Mouse (Mus musculus): Measurements from ENCODE around the gene Faap24. TPM values are rescaled to one million over a fixed set of nuclear protein-coding genes. Genes with fewer than 3 reads are reported as not detected.

The Faap24 gene
- 26.2 and 26.9 TPM in 2 replicates for polyA plus RNA-seq (2014; fragmentation: Nextera tagmentation; extraction: Ambion mirVana)

GRCm38 (mm10) chr7:35396542-35397168 is at the start of gene Faap24, which contains the start of gene Cep89:
TSS of gene Faap24 (minus strand) at chr7:35396836.
TSS of gene Cep89 (plus strand) at chr7:35397035.
- peak within 1 kb of the TSS; percentile 84 for H3K4me2 ChIP-seq
- H3K27ac ChIP-seq (ENCODE audit: low read depth, low read length), result no peak within 1 kb of the TSS
- peaks cover 13% of the 10 kb centered on the region for H3K36me3 ChIP-seq (ENCODE audit: control insufficient read depth, insufficient read depth, low read length)
- peaks cover 16% of the 10 kb centered on the region for H3K4me1 ChIP-seq (ENCODE audit: control insufficient read depth, insufficient read depth, low read length)
- peak within 1 kb of the TSS; percentile 74 for H3K4me3 ChIP-seq (ENCODE audit: low read depth, low read length)
- under 1% methylated on average over 28 of the region's 28 CpGs for WGBS
- DNase-seq (ENCODE audit: low spot score, missing footprints), result peak; percentile 100
- H3K27me3 ChIP-seq (ENCODE audit: control insufficient read depth, insufficient read depth, low read length), result no peaks in the 10 kb centered on the region
- ATAC-seq (ENCODE audit: low FRiP score), result peak; percentile 99
- peak within 1 kb of the TSS; percentile 67 for H3K9ac ChIP-seq (ENCODE audit: low read length)
- no peaks in the 10 kb centered on the region for H3K9me3 ChIP-seq (ENCODE audit: control insufficient read depth, low read length)

- H3K9me3 ChIP-seq (ENCODE audit: control insufficient read depth, low read length), result no peaks in the 10 kb centered on the region
- no peak overlapping the region for H3K4me3 ChIP-seq (ENCODE audit: low read depth, low read length)
- 81% methylated on average over 9 of the region's 9 CpGs for WGBS
- no peak overlapping the region for H3K9ac ChIP-seq (ENCODE audit: low read length)
- H3K27me3 ChIP-seq (ENCODE audit: control insufficient read depth, insufficient read depth, low read length), result no peaks in the 10 kb centered on the region
- no peak overlapping the region for H3K27ac ChIP-seq (ENCODE audit: low read depth, low read length)
- H3K4me1 ChIP-seq (ENCODE audit: control insufficient read depth, insufficient read depth, low read length), result no peaks in the 10 kb centered on the region
- peaks cover 28% of the 10 kb centered on the region for H3K36me3 ChIP-seq (ENCODE audit: control insufficient read depth, insufficient read depth, low read length)
- H3K4me2 ChIP-seq, result no peak overlapping the region
- ATAC-seq (ENCODE audit: low FRiP score) (no peak), DNase-seq (ENCODE audit: low spot score, missing footprints) (peak; percentile 2)
Measured at GRCm38 (mm10) chr7:35435266-35435665, 38.6 kb upstream of the Faap24 start.

GRCm38 (mm10) chr7:35428146-35428545 is 31.5 kb upstream of the Faap24 start:
- H3K9ac ChIP-seq (ENCODE audit: low read length), result no peak overlapping the region
- no peak overlapping the region for H3K27ac ChIP-seq (ENCODE audit: low read depth, low read length)
- no peak overlapping the region for H3K4me2 ChIP-seq
- no peaks in the 10 kb centered on the region for H3K27me3 ChIP-seq (ENCODE audit: control insufficient read depth, insufficient read depth, low read length)
- H3K4me3 ChIP-seq (ENCODE audit: low read depth, low read length), result no peak overlapping the region
- H3K9me3 ChIP-seq (ENCODE audit: control insufficient read depth, low read length), result no peaks in the 10 kb centered on the region
- ATAC-seq (ENCODE audit: low FRiP score) (no peak), DNase-seq (ENCODE audit: low spot score, missing footprints) (peak; percentile 17)
- WGBS, result 89% methylated on average over 10 of the region's 10 CpGs
- peaks cover 25% of the 10 kb centered on the region for H3K36me3 ChIP-seq (ENCODE audit: control insufficient read depth, insufficient read depth, low read length)
- no peaks in the 10 kb centered on the region for H3K4me1 ChIP-seq (ENCODE audit: control insufficient read depth, insufficient read depth, low read length)

- H3K4me3 ChIP-seq (ENCODE audit: low read depth, low read length), result no peak overlapping the region
- no peaks in the 10 kb centered on the region for H3K4me1 ChIP-seq (ENCODE audit: control insufficient read depth, insufficient read depth, low read length)
- peaks cover 20% of the 10 kb centered on the region for H3K36me3 ChIP-seq (ENCODE audit: control insufficient read depth, insufficient read depth, low read length)
- no peaks in the 10 kb centered on the region for H3K27me3 ChIP-seq (ENCODE audit: control insufficient read depth, insufficient read depth, low read length)
- H3K9ac ChIP-seq (ENCODE audit: low read length), result no peak overlapping the region
- 95% methylated on average over 10 of the region's 10 CpGs for WGBS
- no peak overlapping the region for H3K4me2 ChIP-seq
- no peak for ATAC-seq (ENCODE audit: low FRiP score)
- H3K9me3 ChIP-seq (ENCODE audit: control insufficient read depth, low read length), result no peaks in the 10 kb centered on the region
- H3K27ac ChIP-seq (ENCODE audit: low read depth, low read length), result no peak overlapping the region
- peak; percentile 69 for DNase-seq (ENCODE audit: low spot score, missing footprints)
Measured at GRCm38 (mm10) chr7:35423071-35423470, 26.4 kb upstream of the Faap24 start.

GRCm38 (mm10) chr7:35416654-35416948 is 20.0 kb upstream of the Faap24 start:
- Histone ChIP-seq H3K4me1 (ENCODE audit: control insufficient read depth, insufficient read depth, low read length) (no peaks in the 10 kb centered on the region), H3K9me3 (ENCODE audit: control insufficient read depth, low read length) (no peaks in the 10 kb centered on the region), H3K9ac (ENCODE audit: low read length) (no peak overlapping the region), H3K4me3 (ENCODE audit: low read depth, low read length) (no peak overlapping the region), H3K4me2 (no peak overlapping the region), H3K36me3 (ENCODE audit: control insufficient read depth, insufficient read depth, low read length) (peaks cover 8% of the 10 kb centered on the region), H3K27ac (ENCODE audit: low read depth, low read length) (no peak overlapping the region), H3K27me3 (ENCODE audit: control insufficient read depth, insufficient read depth, low read length) (no peaks in the 10 kb centered on the region)
- ATAC-seq (ENCODE audit: low FRiP score) (no peak), DNase-seq (ENCODE audit: low spot score, missing footprints) (peak; percentile 59)
- WGBS, result 84% methylated on average over 5 of the region's 5 CpGs

- WGBS, result 85% methylated on average over 9 of the region's 9 CpGs
Measured at GRCm38 (mm10) chr7:35415801-35416653, 19.4 kb upstream of the Faap24 start.

GRCm38 (mm10) chr7:35415226-35415625 is 18.6 kb upstream of the Faap24 start:
- H3K27me3 ChIP-seq (ENCODE audit: control insufficient read depth, insufficient read depth, low read length), result no peaks in the 10 kb centered on the region
- WGBS, result 76% methylated on average over 5 of the region's 5 CpGs
- H3K9ac ChIP-seq (ENCODE audit: low read length), result no peak overlapping the region
- no peak overlapping the region for H3K4me3 ChIP-seq (ENCODE audit: low read depth, low read length)
- H3K27ac ChIP-seq (ENCODE audit: low read depth, low read length), result no peak overlapping the region
- no peaks in the 10 kb centered on the region for H3K4me1 ChIP-seq (ENCODE audit: control insufficient read depth, insufficient read depth, low read length)
- H3K9me3 ChIP-seq (ENCODE audit: control insufficient read depth, low read length), result no peaks in the 10 kb centered on the region
- DNase-seq (ENCODE audit: low spot score, missing footprints) (peak; percentile 51), ATAC-seq (ENCODE audit: low FRiP score) (no peak)
- no peak overlapping the region for H3K4me2 ChIP-seq
- peaks cover 10% of the 10 kb centered on the region for H3K36me3 ChIP-seq (ENCODE audit: control insufficient read depth, insufficient read depth, low read length)

More at GRCm38 (mm10) chr7:35415801-35416653, 19.4 kb upstream of the Faap24 start:
- ATAC-seq (ENCODE audit: low FRiP score) (no peak), DNase-seq (ENCODE audit: low spot score, missing footprints) (no peak)
- Histone ChIP-seq H3K27me3 (ENCODE audit: control insufficient read depth, insufficient read depth, low read length) (no peaks in the 10 kb centered on the region), H3K27ac (ENCODE audit: low read depth, low read length) (no peak overlapping the region), H3K9ac (ENCODE audit: low read length) (no peak overlapping the region), H3K9me3 (ENCODE audit: control insufficient read depth, low read length) (no peaks in the 10 kb centered on the region), H3K4me3 (ENCODE audit: low read depth, low read length) (no peak overlapping the region), H3K4me1 (ENCODE audit: control insufficient read depth, insufficient read depth, low read length) (no peaks in the 10 kb centered on the region), H3K4me2 (no peak overlapping the region), H3K36me3 (ENCODE audit: control insufficient read depth, insufficient read depth, low read length) (peaks cover 5% of the 10 kb centered on the region)

GRCm38 (mm10) chr7:35401169-35401568 is 4.5 kb upstream of the Faap24 start:
- H3K4me2 ChIP-seq, result no peak overlapping the region
- H3K9ac ChIP-seq (ENCODE audit: low read length), result no peak overlapping the region
- H3K4me3 ChIP-seq (ENCODE audit: low read depth, low read length), result no peak overlapping the region
- no peaks in the 10 kb centered on the region for H3K9me3 ChIP-seq (ENCODE audit: control insufficient read depth, low read length)
- DNase-seq (ENCODE audit: low spot score, missing footprints) (peak; percentile 80), ATAC-seq (ENCODE audit: low FRiP score) (no peak)
- H3K27me3 ChIP-seq (ENCODE audit: control insufficient read depth, insufficient read depth, low read length), result no peaks in the 10 kb centered on the region
- H3K36me3 ChIP-seq (ENCODE audit: control insufficient read depth, insufficient read depth, low read length), result peaks cover 18% of the 10 kb centered on the region
- 85% methylated on average over 4 of the region's 4 CpGs for WGBS
- H3K4me1 ChIP-seq (ENCODE audit: control insufficient read depth, insufficient read depth, low read length), result peaks cover 10% of the 10 kb centered on the region
- H3K27ac ChIP-seq (ENCODE audit: low read depth, low read length), result no peak overlapping the region

All from midbrain, embryonic 11.5 days (tissue).